Mouse (Mus musculus) small intestine, adult 2 months (tissue): ENCODE measurements around the gene Lrrc74a.

ENCODE experiments used
- CTCF ChIP-seq: fragments of 200-500 bp; IDR thresholded peaks from 2 replicates; pipeline ENCODE4 v1.5.1; 2012; ENCODE audit warnings: low read depth, mild to moderate bottlenecking, control low read depth, inconsistent platforms, low read length, moderate library complexity, mixed read lengths; ENCODE audit not compliant: insufficient replicate concordance, insufficient read length; ENCODE audit errors: extremely low read depth
- POLR2A ChIP-seq: fragments of 200-500 bp; IDR thresholded peaks from 2 replicates; pipeline ENCODE4 v1.6.1; 2012; ENCODE audit warnings: low read depth, mild to moderate bottlenecking, control low read depth, inconsistent platforms, low read length, moderate library complexity

DNA sequence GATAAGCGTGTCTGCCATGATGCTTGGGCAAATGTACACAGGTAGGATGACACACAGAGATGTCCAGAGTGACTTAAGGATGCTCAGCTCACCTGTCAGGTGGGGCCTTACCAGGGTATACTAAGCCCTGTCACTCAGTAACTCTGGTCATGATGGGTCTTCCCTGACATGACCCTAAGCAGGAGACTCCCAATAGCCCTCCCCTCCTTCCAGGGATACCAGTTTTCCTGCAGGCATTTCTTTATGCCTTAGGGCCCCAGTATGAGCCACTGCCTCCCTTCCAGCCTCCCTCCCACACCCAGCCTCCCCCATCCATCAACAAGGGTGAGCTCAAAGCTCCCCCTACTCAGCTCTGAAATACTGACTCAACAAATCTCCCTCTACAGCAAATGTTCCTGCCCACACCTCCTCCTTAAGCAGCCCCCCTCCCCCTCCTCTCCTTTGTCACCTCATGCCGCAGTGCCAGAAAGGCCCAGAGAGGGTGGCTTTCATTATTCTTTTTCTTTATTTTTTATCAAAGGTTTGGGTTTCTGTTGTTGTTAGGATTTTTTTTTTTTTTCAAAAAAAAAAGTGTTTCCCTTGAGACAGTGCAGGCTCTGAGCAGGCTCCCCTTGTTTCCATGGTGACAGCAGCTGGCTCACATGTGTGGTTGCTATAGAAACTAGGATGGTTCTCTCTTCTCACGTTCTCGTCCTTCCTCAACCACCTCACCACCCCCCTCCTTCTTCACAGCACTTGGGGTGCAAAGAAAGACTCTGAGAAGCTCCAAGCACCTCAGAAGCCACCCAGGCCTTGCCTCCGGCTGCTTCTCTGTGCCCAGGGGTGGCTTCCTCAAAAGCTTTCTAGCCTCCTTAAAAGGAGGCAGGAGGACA lies 73.0 kb downstream of the Lrrc74a start:
- TF ChIP-seq CTCF, result no peak
- no peak for TF ChIP-seq POLR2A
